In the genomic region with DNA sequence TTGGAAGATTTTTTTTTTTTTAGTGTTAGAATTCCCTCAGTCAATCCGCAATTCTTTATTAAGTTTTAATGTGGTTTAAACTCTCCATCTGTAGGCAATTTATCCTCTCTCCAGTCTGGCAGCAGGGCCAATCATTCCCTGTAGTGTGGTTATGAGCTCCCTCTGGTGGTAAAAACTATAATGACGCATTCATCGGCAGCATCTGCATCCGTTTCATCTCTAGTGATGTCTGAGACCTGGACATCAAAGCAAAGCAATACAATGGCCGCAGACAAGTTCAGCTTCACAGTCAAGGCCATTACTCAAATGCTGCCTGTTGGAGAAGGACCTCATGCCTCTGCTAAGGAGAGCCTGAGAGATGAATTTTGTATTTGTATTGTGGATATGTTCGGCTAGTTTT, we compare ENCODE assay signal across 8 mouse cellular contexts.
DNase-seq lines count a peak whose midpoint lies in the region; ATAC-seq lines count a peak whose summit lies in the region.

No protein-coding gene starts in this region.

- no peak overlapping the region for H3K27ac ChIP-seq in forebrain, embryonic 11.5 days (ENCODE audit: low read depth, low read length)
- no peak overlapping the region for H3K27ac ChIP-seq in hindbrain, embryonic 12.5 days

- 26% methylated on average over 6 of the region's 6 CpGs for WGBS in forebrain, embryonic 11.5 days
- WGBS in hindbrain, embryonic 12.5 days, result 23% methylated on average over 6 of the region's 6 CpGs

- H3K4me2 ChIP-seq in forebrain, embryonic 11.5 days (ENCODE audit: low read depth, low read length, severe bottlenecking), result no peak overlapping the region
- H3K4me2 ChIP-seq in hindbrain, embryonic 12.5 days (replicated peaks), result no peak overlapping the region

- no peaks in the 10 kb centered on the region for H3K27me3 ChIP-seq in forebrain, embryonic 11.5 days (ENCODE audit: control insufficient read depth, insufficient read depth, low read length)
- H3K27me3 ChIP-seq in hindbrain, embryonic 12.5 days, result no peaks in the 10 kb centered on the region

- no peaks in the 10 kb centered on the region for H3K36me3 ChIP-seq in forebrain, embryonic 11.5 days (ENCODE audit: control insufficient read depth, insufficient read depth, low read length)
- H3K36me3 ChIP-seq in hindbrain, embryonic 12.5 days, result no peaks in the 10 kb centered on the region

- peak; percentile 57 for ATAC-seq in forebrain, embryonic 11.5 days (replicated peaks; ENCODE audit: low FRiP score)
- ATAC-seq in hindbrain, embryonic 12.5 days (ENCODE audit: low FRiP score), result peak; percentile 61; the same call in 1 of the 2 replicates

- no peak overlapping the region for H3K9ac ChIP-seq in forebrain, embryonic 11.5 days (ENCODE audit: low read length)
- no peak overlapping the region for H3K9ac ChIP-seq in hindbrain, embryonic 12.5 days

- no peaks in the 10 kb centered on the region for H3K9me3 ChIP-seq in forebrain, embryonic 11.5 days (ENCODE audit: control insufficient read depth, low read length)
- no peaks in the 10 kb centered on the region for H3K9me3 ChIP-seq in hindbrain, embryonic 12.5 days (replicated peaks)

- no peak overlapping the region for H3K4me3 ChIP-seq in forebrain, embryonic 11.5 days (ENCODE audit: low read depth, low read length)
- H3K4me3 ChIP-seq in hindbrain, embryonic 12.5 days, result no peak overlapping the region

- peak; percentile 46 to 92 for DNase-seq in adrenal gland, adult (ENCODE audit: inconsistent age in 2 of 2, low spot score in 1 of 2)
- no peak for DNase-seq in adrenal gland, postnatal 25 days
- DNase-seq in c-Kit-positive CD71-positive TER-119-negative erythroid progenitor cells, embryonic 14.5 days (ENCODE audit: low read depth), result peak; percentile 63
- DNase-seq in forebrain, embryonic 11.5 days (ENCODE audit: low spot score), result peak; percentile 77
- peak; percentile 65 for DNase-seq in layer of hippocampus, adult 9-11 months
- peak; percentile 77 for DNase-seq in lung, postnatal 25 days (ENCODE audit: low spot score)
- DNase-seq in right cerebral cortex, adult 2 months (ENCODE audit: low spot score in 2 of 2), result peak; percentile 86 to 87

- no peaks in the 10 kb centered on the region for H3K4me1 ChIP-seq in forebrain, embryonic 11.5 days (replicated peaks; ENCODE audit: control insufficient read depth, insufficient read depth, low read length)
- H3K4me1 ChIP-seq in hindbrain, embryonic 12.5 days, result no peaks in the 10 kb centered on the region
